Mouse (Mus musculus) splenic B cell, adult 2 months (primary cell): ENCODE results near the gene Zbtb24.

Experiments
- DNase-seq: peaks from one replicate; pipeline ENCODE4 v3.0.0-alpha.2; 2011; ENCODE audit warnings: low read depth, low spot score
- H3K27me3 ChIP-seq: 2 replicates; pipeline ENCODE4 v1.6.1; 2012; ENCODE audit warnings: mild to moderate bottlenecking, low read length, moderate library complexity, mixed read lengths; ENCODE audit not compliant: control insufficient read depth, poor library complexity, insufficient read depth, severe bottlenecking
- H3K36me3 ChIP-seq: 2 replicates; pipeline ENCODE4 v1.6.1; 2012; ENCODE audit warnings: mild to moderate bottlenecking, low read length, moderate library complexity, mixed read lengths; ENCODE audit not compliant: control insufficient read depth, poor library complexity, insufficient read depth, severe bottlenecking

The Zbtb24 gene

GRCm38 (mm10) chr10:41477018-41477277 is 26.8 kb downstream of the Zbtb24 start:
- no peak for DNase-seq
- peaks cover 13% of the 10 kb centered on the region for H3K36me3 ChIP-seq
- H3K27me3 ChIP-seq = no peaks in the 10 kb centered on the region

- Histone ChIP-seq H3K36me3 (peaks cover 14% of the 10 kb centered on the region), H3K27me3 (no peaks in the 10 kb centered on the region)
- DNase-seq = peak; percentile 64
These were observed 27.3 kb downstream of the Zbtb24 start for GRCm38 (mm10) chr10:41477278-41478181.

GRCm38 (mm10) chr10:41479961-41480360 is 29.8 kb downstream of the Zbtb24 start:
- no peaks in the 10 kb centered on the region for H3K27me3 ChIP-seq
- peaks cover 25% of the 10 kb centered on the region for H3K36me3 ChIP-seq
- no peak for DNase-seq

- H3K36me3 ChIP-seq = peaks cover 29% of the 10 kb centered on the region
- no peaks in the 10 kb centered on the region for H3K27me3 ChIP-seq
- no peak for DNase-seq
These were observed 31.0 kb downstream of the Zbtb24 start for GRCm38 (mm10) chr10:41480938-41481880.

GRCm38 (mm10) chr10:41482446-41482845 is 32.3 kb downstream of the Zbtb24 start:
- no peak for DNase-seq
- H3K36me3 ChIP-seq = peaks cover 33% of the 10 kb centered on the region
- H3K27me3 ChIP-seq = no peaks in the 10 kb centered on the region

DNA sequence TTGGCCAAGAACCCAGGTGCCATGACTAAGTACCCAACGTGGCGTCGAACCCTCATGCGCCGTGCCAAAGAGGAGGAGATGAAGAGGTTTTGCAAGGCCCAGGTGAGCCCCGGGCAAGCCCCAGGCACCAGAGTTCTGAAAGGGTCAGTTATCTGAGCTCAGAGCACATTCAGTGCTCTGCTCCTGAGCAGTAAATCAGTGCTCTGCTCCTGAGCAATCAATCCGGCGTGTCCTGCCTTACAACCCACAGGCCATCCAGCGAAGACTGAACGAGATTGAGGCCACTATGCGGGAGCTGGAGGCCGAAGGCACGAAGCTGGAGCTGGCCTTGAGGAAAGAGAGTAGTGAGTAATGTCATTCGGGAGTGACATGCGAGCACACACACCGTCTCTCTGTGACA is 35.6 kb downstream of the Zbtb24 start:
- peaks cover 28% of the 10 kb centered on the region for H3K36me3 ChIP-seq
- no peak for DNase-seq
- no peaks in the 10 kb centered on the region for H3K27me3 ChIP-seq

- Histone ChIP-seq H3K36me3 (peaks cover 22% of the 10 kb centered on the region), H3K27me3 (no peaks in the 10 kb centered on the region)
- DNase-seq = no peak
These were observed 36.5 kb downstream of the Zbtb24 start for GRCm38 (mm10) chr10:41486506-41487170.

GRCm38 (mm10) chr10:41488877-41489276 is 38.7 kb downstream of the Zbtb24 start:
- no peak for DNase-seq
- Histone ChIP-seq H3K27me3 (no peaks in the 10 kb centered on the region), H3K36me3 (peaks cover 7% of the 10 kb centered on the region)

GRCm38 (mm10) chr10:41489294-41489693 is 39.1 kb downstream of the Zbtb24 start:
- peaks cover 7% of the 10 kb centered on the region for H3K36me3 ChIP-seq
- H3K27me3 ChIP-seq = no peaks in the 10 kb centered on the region
- no peak for DNase-seq

DNA sequence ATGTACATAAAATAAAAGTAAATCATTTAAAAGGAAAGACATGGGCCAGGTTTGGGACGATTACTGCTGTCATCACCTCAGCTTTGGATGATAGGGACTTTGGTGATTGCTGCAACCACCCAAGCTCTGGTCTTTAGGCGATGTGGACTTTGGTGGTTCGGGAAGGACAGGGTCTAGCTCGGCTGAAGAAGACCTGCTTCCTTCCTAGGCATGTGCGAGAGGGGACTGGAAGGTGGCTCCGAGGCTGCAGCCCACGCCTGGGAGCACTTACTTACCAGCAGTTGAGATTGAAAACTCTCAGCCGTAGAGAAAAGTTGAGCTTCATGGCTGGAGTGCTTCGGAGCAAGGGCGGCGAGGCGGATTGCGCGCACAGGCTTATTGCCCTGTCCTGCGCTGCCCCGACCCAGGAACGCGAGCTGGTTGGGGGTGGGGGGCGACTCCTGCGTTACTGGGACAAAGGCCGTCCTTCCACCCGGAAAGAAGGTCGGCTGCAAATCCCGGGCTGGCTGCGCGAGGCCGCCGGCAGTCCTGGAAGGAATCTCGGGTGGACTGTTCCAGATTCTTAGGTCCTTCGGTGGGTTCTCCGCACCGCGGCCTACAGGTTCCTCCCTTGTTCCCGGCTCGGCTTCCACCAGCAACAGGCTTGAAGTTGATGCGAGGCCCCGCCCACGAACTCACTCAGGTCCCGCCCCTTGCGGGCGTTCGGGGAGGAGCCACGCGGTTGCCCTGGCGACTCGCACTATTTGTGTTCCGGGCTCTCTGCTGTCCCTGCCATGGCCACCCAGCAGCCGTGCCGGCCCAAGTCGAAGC is 39.7 kb downstream of the Zbtb24 start, which contains the start of the genes Smpd2 and Ppil6:
Smpd2 (minus strand) TSS at position 662 of the 810 bp plus-strand sequence.
Ppil6 (plus strand) TSS at position 732 of the 810 bp plus-strand sequence.
- peak; percentile 94 for DNase-seq
- no peaks in the 10 kb centered on the region for H3K27me3 ChIP-seq
- H3K36me3 ChIP-seq = peaks cover 7% of the 10 kb centered on the region

- Histone ChIP-seq H3K27me3 (no peaks in the 10 kb centered on the region), H3K36me3 (peaks cover 3% of the 10 kb centered on the region)
- no peak for DNase-seq
These were observed 40.3 kb downstream of the Zbtb24 start for GRCm38 (mm10) chr10:41490518-41490873.

DNA sequence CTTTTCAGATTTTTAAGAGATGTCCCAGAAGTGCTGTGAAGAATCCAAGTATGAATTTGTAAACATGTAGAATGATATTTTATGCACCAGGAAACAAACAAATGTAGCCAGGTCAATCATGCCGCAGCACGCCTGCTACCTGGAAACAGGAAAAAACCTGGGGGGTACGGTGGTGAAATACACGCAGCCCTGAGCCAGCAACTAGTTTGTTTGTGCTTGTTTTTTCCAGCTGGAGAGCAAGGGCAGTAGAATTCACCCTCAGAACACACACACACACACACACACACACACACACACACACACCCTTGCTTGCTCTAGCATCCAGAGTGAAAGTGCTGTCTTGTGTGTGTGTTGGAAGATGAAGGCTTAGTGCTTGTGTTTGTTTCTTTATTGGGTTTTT is 40.9 kb downstream of the Zbtb24 start:
- DNase-seq = no peak
- Histone ChIP-seq H3K36me3 (peaks cover 3% of the 10 kb centered on the region), H3K27me3 (no peaks in the 10 kb centered on the region)

GRCm38 (mm10) chr10:41500941-41501340 is 50.8 kb downstream of the Zbtb24 start:
- Histone ChIP-seq H3K36me3 (no peaks in the 10 kb centered on the region), H3K27me3 (no peaks in the 10 kb centered on the region; the same call in 1 of the 2 replicates)
- no peak for DNase-seq

- no peak for DNase-seq
- Histone ChIP-seq H3K36me3 (no peaks in the 10 kb centered on the region), H3K27me3 (no peaks in the 10 kb centered on the region; the same call in 1 of the 2 replicates)
These were observed 54.8 kb downstream of the Zbtb24 start for GRCm38 (mm10) chr10:41504996-41505395.
